Mouse (Mus musculus): ENCODE data around the gene Osbpl2. TPM values are rescaled to one million over a fixed set of nuclear protein-coding genes. Genes with fewer than 3 reads are reported as not detected.

Osbpl2 gene
- polyA plus RNA-seq, 1 experiment: 14.2 TPM

DNA sequence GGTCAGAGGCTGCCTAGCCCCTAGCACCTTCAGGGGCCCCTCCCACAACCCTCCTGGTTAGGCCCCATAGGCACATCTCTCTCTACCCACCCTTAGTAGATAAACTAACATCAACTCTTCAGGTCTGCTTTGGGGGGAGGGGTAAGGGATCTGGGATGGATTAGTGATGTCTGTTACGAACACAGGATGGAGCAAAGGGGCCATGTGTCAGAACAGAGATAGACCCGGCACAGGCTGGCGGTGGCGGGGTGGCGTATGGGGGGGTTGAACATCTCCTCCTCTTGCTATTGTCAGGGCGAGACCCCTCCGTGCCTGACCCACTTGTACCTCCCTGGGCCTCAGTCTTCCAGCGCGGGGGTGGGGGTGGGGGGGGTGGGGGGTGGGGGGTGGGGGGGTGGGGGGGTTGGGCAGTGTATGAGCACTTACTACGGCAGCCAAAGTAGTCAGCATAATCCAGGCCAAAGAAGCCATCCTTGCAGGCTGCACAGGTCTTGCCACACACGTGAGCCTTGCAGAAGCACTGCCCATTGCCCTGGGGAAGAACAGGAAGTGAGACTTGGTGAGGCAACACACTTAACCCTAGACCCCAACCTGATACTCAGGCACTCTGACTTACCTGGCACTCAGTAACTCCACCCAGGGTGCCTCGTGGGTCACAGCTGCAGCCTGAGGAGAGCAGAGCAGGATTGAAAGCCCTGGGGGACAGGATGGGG is 77.7 kb downstream of the Osbpl2 start:
- H3K4me3 ChIP-seq (replicated peaks; ENCODE audit: control insufficient read depth, low read depth, low read length): no peak overlapping the region
- no peaks in the 10 kb centered on the region; the same call in 1 of the 2 replicates for H3K4me1 ChIP-seq (ENCODE audit: control insufficient read depth, insufficient read depth, low read length)
- no peak overlapping the region for H3K27ac ChIP-seq (ENCODE audit: control insufficient read depth, insufficient read depth, low read depth, low read length, poor library complexity)
- WGBS: 54% methylated on average over 12 of the region's 12 CpGs
- no peak for TF ChIP-seq CTCF (IDR thresholded peaks at IDR 0.05; ENCODE audit: control insufficient read depth, insufficient read depth, low read length)
- no peak for TF ChIP-seq POLR2A (IDR thresholded peaks at IDR 0.05; ENCODE audit: borderline replicate concordance, control insufficient read depth, low read depth, low read length)

- TF ChIP-seq CTCF (IDR thresholded peaks at IDR 0.05; ENCODE audit: control insufficient read depth, insufficient read depth, low read length) (no peak), POLR2A (IDR thresholded peaks at IDR 0.05; ENCODE audit: borderline replicate concordance, control insufficient read depth, low read depth, low read length) (no peak)
- Histone ChIP-seq H3K4me3 (replicated peaks; ENCODE audit: control insufficient read depth, low read depth, low read length) (no peak overlapping the region), H3K4me1 (ENCODE audit: control insufficient read depth, insufficient read depth, low read length) (no peaks in the 10 kb centered on the region; the same call in 1 of the 2 replicates), H3K27ac (ENCODE audit: control insufficient read depth, insufficient read depth, low read depth, low read length, poor library complexity) (no peak overlapping the region)
- WGBS: 77% methylated on average over 10 of the region's 10 CpGs
These were observed 78.4 kb downstream of the Osbpl2 start for GRCm38 (mm10) chr2:180197323-180198037.

- no peaks in the 10 kb centered on the region; the same call in 1 of the 2 replicates for H3K4me1 ChIP-seq (ENCODE audit: control insufficient read depth, insufficient read depth, low read length)
- no peak overlapping the region for H3K27ac ChIP-seq (ENCODE audit: control insufficient read depth, insufficient read depth, low read depth, low read length, poor library complexity)
- no peak overlapping the region for H3K4me3 ChIP-seq (replicated peaks; ENCODE audit: control insufficient read depth, low read depth, low read length)
- TF ChIP-seq POLR2A (IDR thresholded peaks at IDR 0.05; ENCODE audit: borderline replicate concordance, control insufficient read depth, low read depth, low read length): no peak
- no peak for TF ChIP-seq CTCF (IDR thresholded peaks at IDR 0.05; ENCODE audit: control insufficient read depth, insufficient read depth, low read length)
- 82% methylated on average over 10 of the region's 10 CpGs for WGBS
These were observed 79.7 kb downstream of the Osbpl2 start for GRCm38 (mm10) chr2:180198782-180199181.

DNA sequence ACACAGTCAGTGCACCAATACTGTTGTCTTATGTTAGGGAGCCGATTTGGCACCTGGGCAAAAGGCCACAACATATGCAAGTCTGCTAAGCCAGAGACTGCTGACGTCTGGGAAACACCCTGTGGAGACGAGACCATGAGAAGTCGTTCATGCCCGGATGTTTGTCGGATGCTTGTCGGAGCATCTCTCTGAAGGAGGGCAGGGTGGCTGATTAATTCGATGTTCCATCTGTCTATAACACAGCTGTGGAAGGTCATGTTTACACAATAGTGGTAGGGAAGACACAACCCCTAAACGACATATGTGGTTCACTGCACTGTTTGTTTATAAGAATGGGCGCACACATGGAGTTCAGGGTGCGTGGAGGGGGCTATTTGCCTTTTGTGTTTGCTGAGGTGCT is 81.6 kb downstream of the Osbpl2 start:
- no peak for TF ChIP-seq CTCF (IDR thresholded peaks at IDR 0.05; ENCODE audit: control insufficient read depth, insufficient read depth, low read length)
- no peak for TF ChIP-seq POLR2A (IDR thresholded peaks at IDR 0.05; ENCODE audit: borderline replicate concordance, control insufficient read depth, low read depth, low read length)
- 85% methylated on average over 11 of the region's 11 CpGs for WGBS
- H3K4me3 ChIP-seq (replicated peaks; ENCODE audit: control insufficient read depth, low read depth, low read length): no peak overlapping the region

GRCm38 (mm10) chr2:180201303-180201702 is 82.2 kb downstream of the Osbpl2 start:
- H3K4me3 ChIP-seq (replicated peaks; ENCODE audit: control insufficient read depth, low read depth, low read length): no peak overlapping the region
- 73% methylated on average over 9 of the region's 9 CpGs for WGBS
- no peak overlapping the region for H3K27ac ChIP-seq (ENCODE audit: control insufficient read depth, insufficient read depth, low read depth, low read length, poor library complexity)
- no peak for TF ChIP-seq CTCF (IDR thresholded peaks at IDR 0.05; ENCODE audit: control insufficient read depth, insufficient read depth, low read length)
- no peak for TF ChIP-seq POLR2A (IDR thresholded peaks at IDR 0.05; ENCODE audit: borderline replicate concordance, control insufficient read depth, low read depth, low read length)
- H3K4me1 ChIP-seq (ENCODE audit: control insufficient read depth, insufficient read depth, low read length): no peaks in the 10 kb centered on the region; the same call in 1 of the 2 replicates

More for the DNA sequence above, 81.6 kb downstream of the Osbpl2 start:
- no peaks in the 10 kb centered on the region; the same call in 1 of the 2 replicates for H3K4me1 ChIP-seq (ENCODE audit: control insufficient read depth, insufficient read depth, low read length)
- no peak overlapping the region for H3K27ac ChIP-seq (ENCODE audit: control insufficient read depth, insufficient read depth, low read depth, low read length, poor library complexity)

GRCm38 (mm10) chr2:180202263-180202662 is 83.2 kb downstream of the Osbpl2 start:
- Histone ChIP-seq H3K27ac (ENCODE audit: control insufficient read depth, insufficient read depth, low read depth, low read length, poor library complexity) (no peak overlapping the region), H3K4me3 (replicated peaks; ENCODE audit: control insufficient read depth, low read depth, low read length) (no peak overlapping the region), H3K4me1 (ENCODE audit: control insufficient read depth, insufficient read depth, low read length) (no peaks in the 10 kb centered on the region)
- WGBS: 81% methylated on average over 14 of the region's 14 CpGs
- TF ChIP-seq POLR2A (IDR thresholded peaks at IDR 0.05; ENCODE audit: borderline replicate concordance, control insufficient read depth, low read depth, low read length): no peak
- TF ChIP-seq CTCF (IDR thresholded peaks at IDR 0.05; ENCODE audit: control insufficient read depth, insufficient read depth, low read length): no peak

GRCm38 (mm10) chr2:180202805-180203204 is 83.7 kb downstream of the Osbpl2 start:
- WGBS: 7% methylated on average over 10 of the region's 10 CpGs
- TF ChIP-seq POLR2A (IDR thresholded peaks at IDR 0.05; ENCODE audit: borderline replicate concordance, control insufficient read depth, low read depth, low read length) (no peak), CTCF (IDR thresholded peaks at IDR 0.05; ENCODE audit: control insufficient read depth, insufficient read depth, low read length) (no peak)
- no peaks in the 10 kb centered on the region for H3K4me1 ChIP-seq (ENCODE audit: control insufficient read depth, insufficient read depth, low read length)
- no peak overlapping the region for H3K27ac ChIP-seq (ENCODE audit: control insufficient read depth, insufficient read depth, low read depth, low read length, poor library complexity)
- no peak overlapping the region for H3K4me3 ChIP-seq (replicated peaks; ENCODE audit: control insufficient read depth, low read depth, low read length)

DNA sequence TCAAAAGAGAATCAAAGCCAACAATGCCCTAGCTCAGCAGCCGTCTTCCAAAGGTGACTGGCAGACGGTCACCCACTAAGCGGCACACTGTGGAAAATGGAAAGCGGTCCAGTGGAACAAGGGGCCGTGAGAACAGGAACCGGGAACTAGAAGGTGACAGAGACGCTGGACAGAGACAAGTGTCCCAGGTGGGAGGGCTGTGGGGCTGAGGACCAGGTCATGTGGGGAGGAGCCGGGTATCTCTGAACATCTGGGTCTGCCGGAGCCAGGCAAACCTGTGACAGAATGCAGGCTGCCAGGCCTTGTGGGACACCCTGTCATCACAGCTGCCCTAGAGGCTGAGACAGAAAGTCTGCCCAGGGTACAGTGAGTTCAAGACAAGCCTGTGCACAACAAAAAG is 85.4 kb downstream of the Osbpl2 start:
- no peak overlapping the region for H3K4me3 ChIP-seq (replicated peaks; ENCODE audit: control insufficient read depth, low read depth, low read length)
- H3K4me1 ChIP-seq (ENCODE audit: control insufficient read depth, insufficient read depth, low read length): no peaks in the 10 kb centered on the region; the same call in 1 of the 2 replicates
- TF ChIP-seq POLR2A (IDR thresholded peaks at IDR 0.05; ENCODE audit: borderline replicate concordance, control insufficient read depth, low read depth, low read length) (no peak), CTCF (IDR thresholded peaks at IDR 0.05; ENCODE audit: control insufficient read depth, insufficient read depth, low read length) (no peak)
- 87% methylated on average over 9 of the region's 9 CpGs for WGBS
- H3K27ac ChIP-seq (ENCODE audit: control insufficient read depth, insufficient read depth, low read depth, low read length, poor library complexity): no peak overlapping the region

All from bone marrow, adult 2 months (tissue).